Mouse (Mus musculus) neural tube, embryonic 15.5 days (tissue): Measurements from ENCODE around the gene Tubg1. TPM values are rescaled to one million over a fixed set of nuclear protein-coding genes. Genes with fewer than 3 reads are reported as not detected.

Experiments
- ATAC-seq: fragments of 200-750 bp; cut with Nextera tagmentation; 2 replicates; pipeline ENCODE4 v1.8.0; 2017; ENCODE audit warnings: mild to moderate bottlenecking, moderate TSS enrichment, moderate library complexity; ENCODE audit not compliant: low FRiP score
- H3K27ac ChIP-seq: fragments of 300-500 bp; sonication (generic); replicated peaks from 2 replicates; pipeline ENCODE4 v1.5.1; 2015; ENCODE audit warnings: mild to moderate bottlenecking, inconsistent platforms
- H3K27me3 ChIP-seq: fragments of 300-500 bp; sonication (generic); replicated peaks from 2 replicates; pipeline ENCODE4 v1.6.1; 2015; ENCODE audit warnings: inconsistent platforms
- H3K36me3 ChIP-seq: fragments of 300-500 bp; sonication (generic); 2 replicates; pipeline ENCODE4 v1.6.1; 2015; ENCODE audit warnings: inconsistent platforms
- H3K4me1 ChIP-seq: fragments of 300-500 bp; sonication (generic); 2 replicates; pipeline ENCODE4 v1.6.1; 2015; ENCODE audit warnings: inconsistent platforms
- H3K4me2 ChIP-seq: fragments of 300-500 bp; sonication (generic); 2 replicates; pipeline ENCODE4 v1.6.1; 2015; ENCODE audit warnings: inconsistent platforms, mild to moderate bottlenecking, moderate library complexity
- H3K4me3 ChIP-seq: fragments of 300-500 bp; sonication (generic); replicated peaks from 2 replicates; pipeline ENCODE4 v1.5.1; 2015; ENCODE audit warnings: mild to moderate bottlenecking, inconsistent platforms
- H3K9ac ChIP-seq: fragments of 300-500 bp; sonication (generic); replicated peaks from 2 replicates; pipeline ENCODE4 v1.6.1; 2015; ENCODE audit warnings: mild to moderate bottlenecking, inconsistent platforms
- H3K9me3 ChIP-seq: fragments of 300-500 bp; sonication (generic); replicated peaks from 2 replicates; pipeline ENCODE4 v1.6.1; 2016; ENCODE audit warnings: inconsistent platforms
- WGBS: fragments of 180-500 bp; shearing (Covaris S2); methylation state at CpG from one replicate; pipeline ENCODE4 v1.1.7; 2015; ENCODE audit warnings: mixed read lengths; 5-methylcytosine and 5-hydroxymethylcytosine counted together
- polyA plus RNA-seq: library from polyadenylated mRNA; unstranded; fragments of >200 nt; fragmentation: Nextera tagmentation; extraction: Ambion mirVana; gene quantifications from 2 replicates; pipeline ENCODE4 v1.2.1, GENCODE M21; 2015

The Tubg1 gene
- 68.4 and 73.7 TPM in 2 replicates for polyA plus RNA-seq

DNA sequence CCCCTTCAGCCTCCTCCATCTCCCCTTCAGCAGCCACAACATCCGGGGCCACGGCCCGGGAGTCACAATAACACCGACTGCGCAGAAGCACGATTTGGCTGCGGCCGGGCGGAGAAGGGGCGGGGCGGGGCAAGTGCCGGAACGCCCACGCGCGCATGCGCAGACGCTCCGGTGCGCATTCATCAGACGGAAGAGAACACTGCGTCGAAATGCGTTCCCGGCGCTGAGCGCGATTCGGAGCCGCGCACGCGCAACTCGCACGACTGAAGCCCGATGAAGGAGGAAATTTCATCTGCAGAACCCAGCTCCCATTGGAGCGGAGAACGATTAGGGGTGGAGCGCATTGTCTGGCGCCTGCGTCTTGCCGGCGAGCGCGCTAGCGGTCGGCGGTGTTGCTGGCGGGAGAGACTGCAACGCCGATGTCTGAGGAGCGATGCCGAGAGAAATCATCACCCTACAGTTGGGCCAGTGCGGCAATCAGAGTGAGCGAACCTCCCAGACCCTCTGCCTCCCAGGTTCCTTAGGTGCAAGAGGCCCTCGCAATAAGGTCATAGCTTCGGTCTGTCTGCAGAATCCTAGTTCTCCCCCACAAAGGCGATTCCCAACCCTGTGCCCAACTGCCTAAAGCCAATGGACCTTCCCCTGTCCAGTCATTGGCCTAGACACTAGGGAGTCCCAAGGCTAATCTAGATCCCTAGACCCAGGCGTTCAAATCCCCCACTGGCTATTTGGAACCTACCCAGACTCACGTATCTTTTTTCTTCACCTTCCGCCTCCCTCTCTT lies at the start of gene Tubg1, which contains the start of gene Retreg3:
TSS of gene Tubg1 (plus strand) at position 178 of the 784 bp plus-strand sequence.
TSS of gene Retreg3 (minus strand) at position 133 of the 784 bp plus-strand sequence.
- Histone ChIP-seq H3K4me3 (peak within 1 kb of the TSS; percentile 89), H3K36me3 (peaks cover 19% of the 10 kb centered on the region), H3K27ac (peak within 1 kb of the TSS; percentile 94), H3K27me3 (no peaks in the 10 kb centered on the region), H3K9ac (peak within 1 kb of the TSS; percentile 93), H3K4me1 (peaks cover 49% of the 10 kb centered on the region), H3K4me2 (peak within 1 kb of the TSS; percentile 95), H3K9me3 (no peaks in the 10 kb centered on the region)
- under 1% methylated on average over 61 of the region's 61 CpGs for WGBS
- peak; percentile 96 for ATAC-seq

DNA sequence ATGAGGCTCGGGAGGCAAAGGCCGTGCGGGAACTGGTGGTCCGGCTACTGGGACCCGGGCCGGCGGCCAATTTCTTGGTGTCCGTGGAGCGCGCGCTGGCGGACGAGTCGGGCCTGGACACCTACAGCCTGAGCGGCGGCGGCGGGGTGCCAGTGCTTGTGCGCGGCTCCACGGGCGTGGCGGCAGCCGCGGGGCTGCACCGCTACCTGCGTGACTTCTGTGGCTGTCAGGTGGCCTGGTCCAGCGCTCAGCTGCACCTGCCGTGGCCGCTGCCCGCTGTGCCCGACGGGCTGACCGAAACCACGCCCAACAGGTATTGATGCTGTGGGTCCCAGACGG lies 49.6 kb upstream of the Tubg1 start:
- H3K9ac ChIP-seq = peak overlapping the region; percentile 91
- H3K4me1 ChIP-seq = peaks cover 27% of the 10 kb centered on the region
- peak; percentile 62 for ATAC-seq
- WGBS = under 1% methylated on average over 31 of the region's 36 CpGs
- H3K36me3 ChIP-seq = no peaks in the 10 kb centered on the region
- H3K4me2 ChIP-seq = peak overlapping the region; percentile 97
- no peaks in the 10 kb centered on the region for H3K27me3 ChIP-seq
- H3K9me3 ChIP-seq = no peaks in the 10 kb centered on the region
- H3K27ac ChIP-seq = peak overlapping the region; percentile 78
- peak overlapping the region; percentile 65 for H3K4me3 ChIP-seq

DNA sequence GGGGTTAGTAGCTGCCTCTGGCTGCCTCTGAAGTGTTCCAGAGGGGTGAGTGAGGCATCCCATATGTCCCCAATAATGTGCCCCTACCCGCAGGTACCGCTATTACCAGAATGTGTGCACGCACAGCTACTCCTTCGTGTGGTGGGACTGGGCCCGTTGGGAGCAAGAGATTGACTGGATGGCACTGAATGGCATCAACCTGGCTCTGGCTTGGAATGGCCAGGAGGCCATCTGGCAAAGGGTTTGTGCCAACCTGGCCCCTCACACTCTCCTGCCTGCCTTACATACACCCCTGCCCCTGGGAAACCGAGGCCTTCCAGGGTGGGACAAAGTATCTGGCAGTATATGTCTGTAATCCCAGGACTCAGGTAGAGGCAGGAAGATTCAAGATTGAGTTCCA lies 48.8 kb upstream of the Tubg1 start:
- Histone ChIP-seq H3K4me2 (peak overlapping the region; percentile 97), H3K9me3 (no peaks in the 10 kb centered on the region), H3K9ac (0 out of 2 replicates have a peak overlapping the region, but pooled peaks have one; percentile 91), H3K4me3 (peak overlapping the region; percentile 65), H3K4me1 (peaks cover 27% of the 10 kb centered on the region), H3K36me3 (no peaks in the 10 kb centered on the region), H3K27ac (no peak overlapping the region), H3K27me3 (no peaks in the 10 kb centered on the region)
- 72% methylated on average over 6 of the region's 6 CpGs for WGBS
- no peak for ATAC-seq

DNA sequence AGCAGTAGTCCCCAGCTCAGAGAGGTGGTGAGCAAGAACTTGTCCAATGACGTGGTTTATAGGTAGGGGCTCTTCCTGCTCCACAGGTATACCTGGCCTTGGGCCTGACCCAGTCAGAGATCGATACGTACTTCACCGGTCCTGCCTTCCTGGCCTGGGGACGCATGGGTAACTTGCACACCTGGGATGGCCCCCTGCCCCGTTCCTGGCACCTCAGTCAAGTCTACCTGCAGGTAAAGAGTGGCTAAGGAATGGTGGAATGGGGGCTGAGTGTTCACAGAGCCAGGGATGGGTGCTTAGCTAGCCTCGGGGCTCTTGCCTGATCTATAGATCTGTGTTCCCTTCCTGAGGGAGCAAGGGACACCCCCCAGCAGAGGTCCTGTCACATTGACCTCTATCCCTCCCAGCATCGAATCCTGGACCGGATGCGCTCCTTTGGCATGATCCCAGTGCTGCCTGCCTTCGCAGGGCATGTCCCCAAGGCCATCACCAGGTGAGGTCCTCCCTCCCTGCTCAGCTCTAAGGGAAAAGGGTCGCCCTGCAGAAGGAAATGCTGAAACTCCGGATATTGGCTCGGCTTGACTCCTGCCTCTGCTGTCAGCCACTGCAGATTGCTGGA lies 47.8 kb upstream of the Tubg1 start:
- ATAC-seq = no peak
- Histone ChIP-seq H3K4me3 (no peak overlapping the region), H3K36me3 (no peaks in the 10 kb centered on the region; the same call in 1 of the 2 replicates), H3K4me1 (peaks cover 21% of the 10 kb centered on the region), H3K27ac (no peak overlapping the region), H3K9me3 (no peaks in the 10 kb centered on the region), H3K27me3 (peaks cover 6% of the 10 kb centered on the region), H3K4me2 (no peak overlapping the region), H3K9ac (no peak overlapping the region)
- 70% methylated on average over 14 of the region's 14 CpGs for WGBS

DNA sequence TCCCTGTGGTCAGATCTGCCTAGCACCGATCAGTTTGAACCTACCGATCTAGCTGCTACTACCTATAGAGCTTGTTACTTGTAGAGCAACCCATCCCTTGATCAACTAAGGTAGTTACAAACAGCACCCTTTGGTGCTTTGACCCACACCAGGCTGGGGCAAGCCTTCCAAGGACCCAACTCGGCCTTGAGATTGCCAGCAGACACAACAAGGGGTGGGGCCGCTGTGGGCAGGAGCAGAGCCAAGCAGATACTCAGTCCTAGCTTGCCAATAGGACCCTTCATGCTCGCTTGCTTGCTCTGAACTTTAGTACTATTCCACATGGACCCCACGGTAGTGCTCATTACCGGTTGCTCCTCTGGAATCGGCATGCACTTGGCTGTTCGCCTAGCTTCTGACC lies 41.6 kb upstream of the Tubg1 start, which contains the start of gene Hsd17b1:
TSS of gene Hsd17b1 (plus strand) at position 291 of the 400 bp plus-strand sequence.
- Histone ChIP-seq H3K9me3 (no peaks in the 10 kb centered on the region), H3K4me3 (no peak within 1 kb of the TSS), H3K27ac (no peak within 1 kb of the TSS), H3K27me3 (peaks cover 41% of the 10 kb centered on the region), H3K36me3 (no peaks in the 10 kb centered on the region; the same call in 1 of the 2 replicates), H3K9ac (no peak within 1 kb of the TSS), H3K4me2 (no peak within 1 kb of the TSS), H3K4me1 (peaks cover 22% of the 10 kb centered on the region)
- ATAC-seq = no peak
- whole genome bisulfite sequencing = 67% methylated on average over 9 of the region's 9 CpGs

DNA sequence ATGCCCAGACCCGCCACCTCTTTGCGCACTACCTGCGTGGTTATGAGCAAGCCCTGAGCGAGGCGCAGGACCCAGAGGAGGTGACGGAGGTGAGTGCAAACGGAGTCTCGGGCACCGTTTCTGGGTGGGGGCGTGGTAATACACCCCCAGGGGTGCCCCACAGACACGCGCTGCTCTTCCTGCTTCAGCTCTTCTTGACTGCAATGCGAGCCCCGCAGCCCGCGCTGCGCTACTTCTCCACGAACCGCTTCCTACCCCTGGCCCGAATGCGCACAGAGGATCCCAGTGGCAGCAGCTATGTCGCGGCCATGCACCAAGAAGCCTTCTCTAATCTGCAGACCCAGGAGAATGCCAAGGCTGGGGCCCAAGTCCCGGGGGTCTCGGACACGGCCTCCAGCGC lies 40.0 kb upstream of the Tubg1 start:
- Histone ChIP-seq H3K4me1 (peaks cover 34% of the 10 kb centered on the region), H3K27me3 (peaks cover 41% of the 10 kb centered on the region), H3K4me2 (peak overlapping the region; percentile 39), H3K27ac (no peak overlapping the region), H3K36me3 (no peaks in the 10 kb centered on the region; the same call in 1 of the 2 replicates), H3K4me3 (0 out of 2 replicates have a peak overlapping the region, but pooled peaks have one; percentile 3), H3K9me3 (no peaks in the 10 kb centered on the region), H3K9ac (0 out of 2 replicates have a peak overlapping the region, but pooled peaks have one; percentile 15)
- no peak for ATAC-seq
- 2% methylated on average over 27 of the region's 27 CpGs for WGBS

DNA sequence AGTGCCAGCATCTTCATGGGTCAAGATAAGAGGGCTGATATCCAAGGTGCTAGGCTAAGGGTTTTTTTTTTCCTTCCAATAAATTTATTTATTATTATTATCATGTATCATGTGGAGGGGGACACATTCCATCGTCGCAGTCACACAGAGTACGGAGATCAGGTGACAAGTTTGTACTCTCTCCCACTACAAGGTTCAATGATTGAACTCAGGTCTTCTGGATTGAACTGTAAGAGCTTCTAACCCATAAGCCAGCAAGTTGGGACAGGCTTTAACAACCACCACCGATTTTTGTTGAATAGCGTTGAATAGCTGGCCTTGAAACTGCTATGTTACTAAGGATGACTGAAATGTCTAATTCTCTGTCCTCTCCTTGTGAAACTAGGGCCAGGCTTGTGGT lies 39.3 kb upstream of the Tubg1 start:
- Histone ChIP-seq H3K27ac (no peak overlapping the region), H3K4me3 (no peak overlapping the region), H3K4me2 (no peak overlapping the region), H3K9ac (no peak overlapping the region), H3K27me3 (peaks cover 41% of the 10 kb centered on the region), H3K36me3 (peaks cover under 1% of the 10 kb centered on the region; the same call in 1 of the 2 replicates), H3K9me3 (no peaks in the 10 kb centered on the region), H3K4me1 (peaks cover 36% of the 10 kb centered on the region)
- no peak for ATAC-seq
- WGBS = 67% methylated on average over 5 of the region's 5 CpGs

DNA sequence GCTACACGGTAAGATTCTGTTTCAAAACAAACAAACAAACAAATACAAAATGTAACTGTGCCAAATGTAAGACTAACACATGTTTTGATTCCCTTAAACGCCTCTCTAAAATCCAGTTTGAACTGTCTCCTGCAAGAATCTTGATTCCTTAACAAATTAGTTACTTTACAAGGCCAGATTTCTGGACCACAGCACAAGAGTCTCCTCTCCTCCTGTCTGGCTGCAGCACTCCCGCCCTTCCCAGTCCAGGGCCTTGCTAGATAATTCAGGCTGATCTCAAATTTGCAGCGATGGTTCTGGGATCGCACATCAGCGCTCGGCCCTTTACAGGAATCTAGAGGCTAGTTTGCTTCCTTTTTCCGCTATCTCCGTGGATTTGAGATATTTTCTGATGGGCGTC lies 38.1 kb upstream of the Tubg1 start:
- no peaks in the 10 kb centered on the region for H3K9me3 ChIP-seq
- 6% methylated on average over 10 of the region's 10 CpGs for WGBS
- H3K4me2 ChIP-seq = peak overlapping the region; percentile 99
- H3K4me1 ChIP-seq = peaks cover 49% of the 10 kb centered on the region
- peak overlapping the region; percentile 93 for H3K27ac ChIP-seq
- peak overlapping the region; percentile 82 for H3K4me3 ChIP-seq
- ATAC-seq = no peak
- peaks cover 38% of the 10 kb centered on the region for H3K27me3 ChIP-seq
- H3K9ac ChIP-seq = peak overlapping the region; percentile 47
- H3K36me3 ChIP-seq = peaks cover 2% of the 10 kb centered on the region; the same call in 1 of the 2 replicates

DNA sequence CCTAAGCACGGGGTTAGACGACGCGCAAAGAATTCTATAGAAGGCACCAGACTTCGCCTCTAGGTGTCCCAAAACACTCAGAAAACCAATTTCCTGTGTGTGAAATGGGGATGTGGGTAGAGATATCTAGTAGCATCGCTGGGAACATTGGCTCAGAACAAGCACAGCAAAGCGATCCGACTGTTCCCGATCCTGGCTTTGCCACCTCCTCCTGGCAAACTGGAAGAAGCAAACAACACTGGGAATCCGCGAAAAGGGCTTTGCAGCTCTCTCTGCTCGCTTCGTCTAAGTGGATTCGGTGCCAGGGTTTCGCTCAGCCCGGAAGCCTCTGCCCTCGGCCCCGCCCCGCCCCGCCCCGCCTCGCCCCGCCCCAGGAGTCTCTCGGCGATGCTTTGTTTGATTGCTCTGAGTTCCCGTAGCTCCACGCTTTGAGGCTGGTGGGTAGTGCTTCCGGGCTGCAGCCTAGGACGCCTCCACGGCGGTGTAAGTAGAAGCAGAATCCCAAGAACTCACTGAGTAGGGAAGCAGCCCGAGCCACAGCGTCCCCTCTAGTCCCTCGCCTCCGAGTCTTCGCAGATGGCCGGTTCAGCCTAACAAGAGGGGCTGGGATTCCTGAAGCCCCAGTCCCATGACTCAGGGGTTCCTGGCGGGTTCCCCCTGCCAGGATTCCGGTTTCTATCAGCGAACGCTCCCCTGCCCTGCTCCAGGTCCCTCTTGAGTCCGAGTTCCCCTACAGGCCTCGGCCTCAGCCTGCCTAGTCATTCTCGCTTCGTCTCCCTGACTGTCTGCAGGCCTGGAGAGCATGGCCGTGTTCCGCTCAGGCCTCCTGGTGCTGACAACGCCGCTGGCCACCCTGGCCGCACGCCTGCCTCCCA lies 37.3 kb upstream of the Tubg1 start, which contains the start of gene Coasy:
TSS of gene Coasy (plus strand) at position 358 of the 875 bp plus-strand sequence.
- WGBS = 0% methylated on average over 51 of the region's 51 CpGs
- H3K9ac ChIP-seq = peak within 1 kb of the TSS; percentile 91
- H3K27me3 ChIP-seq = peaks cover 30% of the 10 kb centered on the region
- H3K36me3 ChIP-seq = 0 out of 2 replicates have a peak, but pooled peaks cover 2% of the 10 kb centered on the region
- peak within 1 kb of the TSS; percentile 93 for H3K27ac ChIP-seq
- H3K9me3 ChIP-seq = no peaks in the 10 kb centered on the region
- H3K4me1 ChIP-seq = peaks cover 52% of the 10 kb centered on the region
- H3K4me2 ChIP-seq = peak within 1 kb of the TSS; percentile 99
- H3K4me3 ChIP-seq = peak within 1 kb of the TSS; percentile 82
- ATAC-seq = peak; percentile 89

DNA sequence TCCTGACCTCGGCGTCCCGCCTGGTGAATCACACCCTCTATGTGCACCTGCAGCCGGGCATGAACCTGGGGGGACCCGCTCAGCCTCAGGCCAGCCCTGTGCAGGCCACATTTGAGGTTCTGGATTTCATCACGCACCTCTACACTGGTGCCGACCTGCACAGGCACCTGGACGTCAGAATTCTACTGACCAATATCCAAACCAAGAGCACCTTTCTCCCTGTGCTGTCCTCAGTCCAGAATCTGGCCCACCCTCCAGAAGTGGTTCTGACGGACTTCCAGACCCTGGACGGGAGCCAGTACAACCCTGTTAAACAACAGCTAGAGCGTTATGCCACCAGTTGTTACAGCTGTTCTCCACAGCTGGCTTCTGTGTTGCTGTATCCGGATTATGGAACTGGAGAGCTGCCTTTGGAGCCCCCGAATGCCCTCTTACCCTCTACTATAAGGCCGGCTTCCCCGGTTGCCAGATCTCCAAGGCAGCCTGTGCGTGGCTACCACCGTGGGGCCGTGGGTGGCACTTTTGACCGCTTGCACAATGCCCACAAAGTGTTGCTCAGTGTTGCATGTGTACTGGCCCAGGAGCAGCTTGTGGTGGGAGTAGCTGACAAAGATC lies 36.5 kb upstream of the Tubg1 start:
- ATAC-seq = peak; percentile 2; the same call in 1 of the 2 replicates

More for the DNA sequence above, 36.5 kb upstream of the Tubg1 start:
- 38% methylated on average over 19 of the region's 19 CpGs for WGBS
- peaks cover 59% of the 10 kb centered on the region for H3K4me1 ChIP-seq
- peak overlapping the region; percentile 93 for H3K27ac ChIP-seq
- peaks cover 22% of the 10 kb centered on the region for H3K27me3 ChIP-seq
- H3K4me3 ChIP-seq = peak overlapping the region; percentile 82
- peak overlapping the region; percentile 99 for H3K4me2 ChIP-seq
- H3K9me3 ChIP-seq = no peaks in the 10 kb centered on the region
- H3K36me3 ChIP-seq = 0 out of 2 replicates have a peak, but pooled peaks cover 2% of the 10 kb centered on the region
- peak overlapping the region; percentile 91 for H3K9ac ChIP-seq
